Mouse (Mus musculus): ENCODE measurements around the gene Fam89a. TPM values are rescaled to one million over a fixed set of nuclear protein-coding genes. Genes with fewer than 3 reads are reported as not detected.

The Fam89a gene
- polyA plus RNA-seq, 1 experiment from 2014 or later, result 6.2 TPM

GRCm38 (mm10) chr8:124713207-124713606 is 38.4 kb downstream of the Fam89a start:
- H3K4me2 ChIP-seq (replicated peaks; ENCODE audit: low read depth, low read length), result no peak overlapping the region
- H3K9ac ChIP-seq (ENCODE audit: low read depth, low read length), result no peak overlapping the region
- no peak for ATAC-seq (ENCODE audit: low FRiP score, low TSS enrichment)
- no peak overlapping the region for H3K27ac ChIP-seq (ENCODE audit: low read depth, low read length)
- peaks cover 30% of the 10 kb centered on the region for H3K36me3 ChIP-seq (ENCODE audit: control insufficient read depth, insufficient read depth, low read length)
- H3K27me3 ChIP-seq (ENCODE audit: control insufficient read depth, insufficient read depth, low read length), result no peaks in the 10 kb centered on the region
- no peak overlapping the region for H3K4me3 ChIP-seq (ENCODE audit: low read length)
- H3K4me1 ChIP-seq (ENCODE audit: control insufficient read depth, insufficient read depth, low read length), result no peaks in the 10 kb centered on the region
- H3K9me3 ChIP-seq (ENCODE audit: control insufficient read depth, low read length), result no peaks in the 10 kb centered on the region
- 89% methylated on average over 6 of the region's 6 CpGs for WGBS

DNA sequence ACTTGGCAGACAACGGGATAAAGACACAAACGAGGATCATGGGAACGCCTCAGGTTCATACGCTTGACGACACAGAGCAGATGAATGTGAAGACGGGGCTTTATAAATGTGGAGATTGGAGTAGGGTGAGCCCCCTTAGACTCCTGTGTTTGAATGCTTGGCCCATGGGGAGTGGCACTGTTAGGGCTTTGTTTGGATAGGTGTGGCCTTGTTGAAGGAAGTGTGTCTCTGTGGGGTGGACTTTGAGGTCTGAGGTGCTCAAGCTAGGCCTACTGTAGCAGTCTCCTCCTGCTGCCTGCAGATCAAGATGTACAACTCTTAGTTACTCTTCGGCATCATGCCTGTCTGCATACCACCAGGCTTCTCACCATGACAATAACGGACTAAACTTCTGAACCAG is 45.8 kb downstream of the Fam89a start:
- no peak overlapping the region for H3K9ac ChIP-seq (ENCODE audit: low read depth, low read length)
- H3K4me1 ChIP-seq (ENCODE audit: control insufficient read depth, insufficient read depth, low read length), result no peaks in the 10 kb centered on the region
- WGBS, result 98% methylated on average over 8 of the region's 8 CpGs
- no peaks in the 10 kb centered on the region for H3K9me3 ChIP-seq (ENCODE audit: control insufficient read depth, low read length)
- H3K27ac ChIP-seq (ENCODE audit: low read depth, low read length), result no peak overlapping the region
- H3K36me3 ChIP-seq (ENCODE audit: control insufficient read depth, insufficient read depth, low read length), result peaks cover 28% of the 10 kb centered on the region
- no peak overlapping the region for H3K4me2 ChIP-seq (replicated peaks; ENCODE audit: low read depth, low read length)
- no peak for ATAC-seq (ENCODE audit: low FRiP score, low TSS enrichment)
- no peaks in the 10 kb centered on the region for H3K27me3 ChIP-seq (ENCODE audit: control insufficient read depth, insufficient read depth, low read length)
- no peak overlapping the region for H3K4me3 ChIP-seq (ENCODE audit: low read length)

- Histone ChIP-seq H3K4me2 (replicated peaks; ENCODE audit: low read depth, low read length) (no peak overlapping the region), H3K27me3 (ENCODE audit: control insufficient read depth, insufficient read depth, low read length) (no peaks in the 10 kb centered on the region), H3K9ac (ENCODE audit: low read depth, low read length) (no peak overlapping the region), H3K4me1 (ENCODE audit: control insufficient read depth, insufficient read depth, low read length) (no peaks in the 10 kb centered on the region), H3K36me3 (ENCODE audit: control insufficient read depth, insufficient read depth, low read length) (peaks cover 39% of the 10 kb centered on the region), H3K9me3 (ENCODE audit: control insufficient read depth, low read length) (no peaks in the 10 kb centered on the region), H3K4me3 (ENCODE audit: low read length) (no peak overlapping the region), H3K27ac (ENCODE audit: low read depth, low read length) (no peak overlapping the region)
- WGBS, result 90% methylated on average over 4 of the region's 4 CpGs
- no peak for ATAC-seq (ENCODE audit: low FRiP score, low TSS enrichment)
These were observed 47.3 kb downstream of the Fam89a start for GRCm38 (mm10) chr8:124704376-124704775.

GRCm38 (mm10) chr8:124703526-124703925 is 48.1 kb downstream of the Fam89a start:
- Histone ChIP-seq H3K9ac (ENCODE audit: low read depth, low read length) (no peak overlapping the region), H3K4me1 (ENCODE audit: control insufficient read depth, insufficient read depth, low read length) (no peaks in the 10 kb centered on the region), H3K4me2 (replicated peaks; ENCODE audit: low read depth, low read length) (no peak overlapping the region), H3K27ac (ENCODE audit: low read depth, low read length) (no peak overlapping the region), H3K36me3 (ENCODE audit: control insufficient read depth, insufficient read depth, low read length) (peaks cover 36% of the 10 kb centered on the region), H3K27me3 (ENCODE audit: control insufficient read depth, insufficient read depth, low read length) (no peaks in the 10 kb centered on the region), H3K9me3 (ENCODE audit: control insufficient read depth, low read length) (no peaks in the 10 kb centered on the region), H3K4me3 (ENCODE audit: low read length) (no peak overlapping the region)
- WGBS, result 73% methylated on average over 4 of the region's 4 CpGs
- ATAC-seq (ENCODE audit: low FRiP score, low TSS enrichment), result no peak

DNA sequence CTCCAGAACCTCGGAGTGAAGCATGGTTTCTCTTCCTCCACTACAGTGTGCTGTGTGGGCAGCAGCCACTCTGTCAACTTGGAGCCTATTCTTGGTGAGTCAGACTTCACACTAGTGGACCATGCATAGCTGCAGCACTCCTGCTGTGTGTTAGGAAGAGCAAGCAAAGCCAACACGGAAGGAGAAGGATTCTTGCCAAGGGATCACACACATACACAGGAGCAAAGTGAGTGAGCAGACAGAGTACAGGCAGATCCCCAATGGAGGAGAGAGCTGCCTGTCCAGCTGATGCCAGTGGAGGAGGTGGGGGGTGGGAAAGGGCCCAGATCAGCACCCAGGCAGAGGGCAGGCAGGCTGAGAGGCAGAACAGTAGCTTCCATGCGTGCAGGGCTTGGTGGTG is 49.4 kb downstream of the Fam89a start:
- Histone ChIP-seq H3K36me3 (ENCODE audit: control insufficient read depth, insufficient read depth, low read length) (peaks cover 43% of the 10 kb centered on the region), H3K9me3 (ENCODE audit: control insufficient read depth, low read length) (no peaks in the 10 kb centered on the region), H3K27me3 (ENCODE audit: control insufficient read depth, insufficient read depth, low read length) (no peaks in the 10 kb centered on the region), H3K27ac (ENCODE audit: low read depth, low read length) (no peak overlapping the region), H3K4me2 (replicated peaks; ENCODE audit: low read depth, low read length) (no peak overlapping the region), H3K4me1 (ENCODE audit: control insufficient read depth, insufficient read depth, low read length) (no peaks in the 10 kb centered on the region), H3K9ac (ENCODE audit: low read depth, low read length) (no peak overlapping the region), H3K4me3 (ENCODE audit: low read length) (no peak overlapping the region)
- WGBS, result 91% methylated on average over 3 of the region's 3 CpGs
- ATAC-seq (ENCODE audit: low FRiP score, low TSS enrichment), result no peak

GRCm38 (mm10) chr8:124701023-124701422 is 50.6 kb downstream of the Fam89a start:
- peaks cover 40% of the 10 kb centered on the region for H3K36me3 ChIP-seq (ENCODE audit: control insufficient read depth, insufficient read depth, low read length)
- no peak overlapping the region for H3K27ac ChIP-seq (ENCODE audit: low read depth, low read length)
- H3K9ac ChIP-seq (ENCODE audit: low read depth, low read length), result no peak overlapping the region
- H3K9me3 ChIP-seq (ENCODE audit: control insufficient read depth, low read length), result no peaks in the 10 kb centered on the region
- H3K27me3 ChIP-seq (ENCODE audit: control insufficient read depth, insufficient read depth, low read length), result no peaks in the 10 kb centered on the region
- WGBS, result 77% methylated on average over 9 of the region's 9 CpGs
- H3K4me1 ChIP-seq (ENCODE audit: control insufficient read depth, insufficient read depth, low read length), result no peaks in the 10 kb centered on the region
- H3K4me3 ChIP-seq (ENCODE audit: low read length), result no peak overlapping the region
- ATAC-seq (ENCODE audit: low FRiP score, low TSS enrichment), result no peak
- H3K4me2 ChIP-seq (replicated peaks; ENCODE audit: low read depth, low read length), result no peak overlapping the region

DNA sequence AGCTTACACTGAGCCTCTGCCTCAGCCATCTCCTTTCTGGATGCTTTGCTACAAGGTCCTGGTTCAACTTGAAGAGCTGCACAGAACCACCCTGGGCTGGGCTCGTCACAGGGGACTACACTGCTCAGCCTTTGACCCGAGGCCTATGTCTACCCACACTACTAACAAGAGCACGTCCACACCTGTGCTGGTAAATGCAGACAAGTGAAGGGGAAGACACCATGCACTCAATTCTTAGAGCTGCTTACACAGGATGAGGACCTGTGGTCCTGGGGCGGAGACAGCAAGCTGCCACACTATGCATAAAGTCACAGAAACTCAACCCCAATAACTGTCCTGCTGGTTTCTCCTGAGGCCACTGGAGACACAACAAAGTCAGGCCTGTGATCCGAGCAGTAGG is 51.4 kb downstream of the Fam89a start:
- 98% methylated on average over 5 of the region's 5 CpGs for WGBS
- H3K36me3 ChIP-seq (ENCODE audit: control insufficient read depth, insufficient read depth, low read length), result peaks cover 39% of the 10 kb centered on the region

DNA sequence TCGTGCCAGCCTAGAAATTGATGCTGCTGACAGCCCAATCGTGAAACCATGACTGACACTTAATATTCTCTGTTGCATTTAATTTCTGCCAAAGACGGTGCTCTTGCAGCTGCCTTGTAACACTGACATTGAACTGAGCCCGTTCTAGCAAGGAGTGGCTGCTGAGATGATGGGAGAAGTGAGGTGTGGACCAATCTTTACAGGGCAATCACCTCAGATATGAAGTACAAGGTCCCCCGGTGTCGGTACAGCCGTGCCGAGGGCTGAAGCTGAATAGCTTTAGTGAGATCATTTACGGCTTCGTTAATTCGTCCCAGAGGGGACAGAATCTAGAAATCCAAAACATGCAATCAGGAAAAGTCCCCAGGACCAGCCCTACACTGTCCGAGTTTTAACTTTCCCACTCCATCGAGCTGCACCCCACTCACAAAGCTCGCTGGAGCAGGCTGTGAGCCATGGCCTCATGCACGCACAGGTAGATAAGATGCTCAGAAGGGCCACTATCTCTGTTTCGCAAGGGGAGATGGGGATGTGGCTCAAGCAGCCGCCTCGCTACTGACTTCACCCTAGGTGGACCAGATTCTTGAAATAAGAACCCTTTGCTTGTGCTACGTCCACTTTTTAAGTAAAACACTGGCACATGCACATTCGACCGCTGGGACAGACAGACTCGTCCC is 56.1 kb downstream of the Fam89a start:
- no peaks in the 10 kb centered on the region for H3K27me3 ChIP-seq (ENCODE audit: control insufficient read depth, insufficient read depth, low read length)
- H3K27ac ChIP-seq (ENCODE audit: low read depth, low read length), result no peak overlapping the region
- no peak for ATAC-seq (ENCODE audit: low FRiP score, low TSS enrichment)
- H3K9me3 ChIP-seq (ENCODE audit: control insufficient read depth, low read length), result no peaks in the 10 kb centered on the region
- no peak overlapping the region for H3K9ac ChIP-seq (ENCODE audit: low read depth, low read length)
- WGBS, result 94% methylated on average over 22 of the region's 22 CpGs
- H3K4me1 ChIP-seq (ENCODE audit: control insufficient read depth, insufficient read depth, low read length), result no peaks in the 10 kb centered on the region
- no peak overlapping the region for H3K4me3 ChIP-seq (ENCODE audit: low read length)
- no peak overlapping the region for H3K4me2 ChIP-seq (replicated peaks; ENCODE audit: low read depth, low read length)
- H3K36me3 ChIP-seq (ENCODE audit: control insufficient read depth, insufficient read depth, low read length), result peaks cover 48% of the 10 kb centered on the region

More for the DNA sequence above, 51.4 kb downstream of the Fam89a start:
- Histone ChIP-seq H3K4me3 (ENCODE audit: low read length) (no peak overlapping the region), H3K4me2 (replicated peaks; ENCODE audit: low read depth, low read length) (no peak overlapping the region), H3K9me3 (ENCODE audit: control insufficient read depth, low read length) (no peaks in the 10 kb centered on the region), H3K27ac (ENCODE audit: low read depth, low read length) (no peak overlapping the region), H3K9ac (ENCODE audit: low read depth, low read length) (no peak overlapping the region), H3K4me1 (ENCODE audit: control insufficient read depth, insufficient read depth, low read length) (no peaks in the 10 kb centered on the region), H3K27me3 (ENCODE audit: control insufficient read depth, insufficient read depth, low read length) (no peaks in the 10 kb centered on the region)
- ATAC-seq (ENCODE audit: low FRiP score, low TSS enrichment), result no peak

DNA sequence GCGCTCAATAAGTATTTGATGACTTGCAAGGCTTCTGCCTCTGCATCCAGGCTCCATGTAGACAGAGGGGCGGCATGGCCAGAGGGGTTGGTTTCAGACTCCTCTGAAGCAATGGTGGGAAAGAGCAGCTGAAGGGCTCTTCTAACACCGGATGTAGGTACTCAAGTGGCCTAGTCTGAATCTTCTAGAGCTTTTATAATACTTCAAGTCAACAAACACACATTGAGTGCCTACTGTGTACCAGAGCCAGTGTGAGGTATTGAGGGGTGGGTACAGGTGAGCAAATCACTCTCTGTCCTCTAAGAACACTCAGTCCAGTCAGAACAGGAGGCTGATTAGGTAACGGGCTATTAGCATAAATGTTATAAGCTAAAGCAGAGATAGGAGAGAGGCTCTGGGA is 59.9 kb downstream of the Fam89a start:
- Histone ChIP-seq H3K9ac (ENCODE audit: low read depth, low read length) (no peak overlapping the region), H3K9me3 (ENCODE audit: control insufficient read depth, low read length) (no peaks in the 10 kb centered on the region), H3K4me2 (replicated peaks; ENCODE audit: low read depth, low read length) (no peak overlapping the region), H3K36me3 (ENCODE audit: control insufficient read depth, insufficient read depth, low read length) (peaks cover 35% of the 10 kb centered on the region; the same call in 1 of the 2 replicates), H3K4me1 (ENCODE audit: control insufficient read depth, insufficient read depth, low read length) (no peaks in the 10 kb centered on the region), H3K27ac (ENCODE audit: low read depth, low read length) (no peak overlapping the region), H3K4me3 (ENCODE audit: low read length) (no peak overlapping the region), H3K27me3 (ENCODE audit: control insufficient read depth, insufficient read depth, low read length) (no peaks in the 10 kb centered on the region)
- ATAC-seq (ENCODE audit: low FRiP score, low TSS enrichment), result no peak
- WGBS, result 91% methylated on average over 4 of the region's 4 CpGs

Measured in kidney, embryonic 14.5 days (tissue).